Mouse (Mus musculus): Measurements from ENCODE around the gene Usp36.
"Not testable (repeated sequence)": the region's sequence is repeated elsewhere in the genome, so short reads cannot be mapped to it uniquely, and the experiment has no call there.

Usp36 gene

GRCm38 (mm10) chr11:118289999-118290889 lies at the start of gene Usp36:
Gene Usp36, minus strand, starts transcription at chr11:118290244.
- DNase-seq (ENCODE audit: low spot score), result peak; percentile 100

GRCm38 (mm10) chr11:118337491-118338168 lies 47.6 kb upstream of the Usp36 start:
- no peak for DNase-seq (ENCODE audit: low spot score)

GRCm38 (mm10) chr11:118333431-118333830 lies 43.4 kb upstream of the Usp36 start:
- DNase-seq (ENCODE audit: low spot score), result no peak

GRCm38 (mm10) chr11:118332376-118332775 lies 42.3 kb upstream of the Usp36 start:
- DNase-seq (ENCODE audit: low spot score), result no peak

GRCm38 (mm10) chr11:118330777-118331176 lies 40.7 kb upstream of the Usp36 start:
- DNase-seq (ENCODE audit: low spot score), result no peak

- DNase-seq (ENCODE audit: low spot score), result no peak
Observed at GRCm38 (mm10) chr11:118330361-118330760, 40.3 kb upstream of the Usp36 start.

- DNase-seq (ENCODE audit: low spot score), result no peak
Observed at GRCm38 (mm10) chr11:118328947-118329346, 38.9 kb upstream of the Usp36 start.

GRCm38 (mm10) chr11:118328511-118328910 lies 38.5 kb upstream of the Usp36 start:
- DNase-seq (ENCODE audit: low spot score), result no peak

- DNase-seq (ENCODE audit: low spot score), result peak; percentile 82
Observed at GRCm38 (mm10) chr11:118326991-118327971, 37.2 kb upstream of the Usp36 start.

- no peak for DNase-seq (ENCODE audit: low spot score)
Observed at GRCm38 (mm10) chr11:118326491-118326890, 36.4 kb upstream of the Usp36 start.

- DNase-seq (ENCODE audit: low spot score), result no peak
Observed at GRCm38 (mm10) chr11:118324541-118324940, 34.5 kb upstream of the Usp36 start.

GRCm38 (mm10) chr11:118323974-118324373 lies 33.9 kb upstream of the Usp36 start:
- no peak for DNase-seq (ENCODE audit: low spot score)

GRCm38 (mm10) chr11:118322647-118323046 lies 32.6 kb upstream of the Usp36 start:
- no peak for DNase-seq (ENCODE audit: low spot score)

GRCm38 (mm10) chr11:118321971-118322370 lies 31.9 kb upstream of the Usp36 start:
- no peak for DNase-seq (ENCODE audit: low spot score)

- no peak for DNase-seq (ENCODE audit: low spot score)
Observed at GRCm38 (mm10) chr11:118321500-118321899, 31.5 kb upstream of the Usp36 start.

- DNase-seq (ENCODE audit: low spot score), result peak; percentile 69
Observed at GRCm38 (mm10) chr11:118318678-118319077, 28.6 kb upstream of the Usp36 start.

- DNase-seq (ENCODE audit: low spot score), result peak; percentile 74
Observed at GRCm38 (mm10) chr11:118317129-118317528, 27.1 kb upstream of the Usp36 start.

- DNase-seq (ENCODE audit: low spot score), result no peak
Observed at GRCm38 (mm10) chr11:118316231-118316806, 26.3 kb upstream of the Usp36 start.

GRCm38 (mm10) chr11:118312132-118312723 lies 22.2 kb upstream of the Usp36 start:
- no peak for DNase-seq (ENCODE audit: low spot score)

GRCm38 (mm10) chr11:118307962-118308361 lies 17.9 kb upstream of the Usp36 start:
- DNase-seq (ENCODE audit: low spot score), result not testable (repeated sequence)

- not testable (repeated sequence) for DNase-seq (ENCODE audit: low spot score)
Observed at GRCm38 (mm10) chr11:118303959-118304358, 13.9 kb upstream of the Usp36 start.
